Mouse (Mus musculus): ENCODE measurements around the gene Cdcp2. TPM values are rescaled to one million over a fixed set of nuclear protein-coding genes. Genes with fewer than 3 reads are reported as not detected.
A peak's percentile ranks its signal among the peaks of the same experiment; 100 is the strongest.
"Not testable (repeated sequence)": the region's sequence is repeated elsewhere in the genome, so short reads cannot be mapped to it uniquely, and the experiment has no call there.

Gene Cdcp2
- total RNA-seq, 2 experiments from 2014 or later, result not detected

GRCm38 (mm10) chr4:107084343-107084742 is 12.3 kb upstream of the Cdcp2 start:
- intact Hi-C loops (cut with DNase I), result no loop called here
- DNase-seq, result no peak

GRCm38 (mm10) chr4:107084858-107085257 is 11.8 kb upstream of the Cdcp2 start:
- DNase-seq, result no peak
- intact Hi-C loops (cut with DNase I), result no loop called here

- no peak for DNase-seq
Observed at GRCm38 (mm10) chr4:107091696-107092095, 5.0 kb upstream of the Cdcp2 start.

GRCm38 (mm10) chr4:107094484-107095187 is 2.1 kb upstream of the Cdcp2 start:
- intact Hi-C loops (cut with DNase I), result no loop called here
- DNase-seq, result no peak

More at GRCm38 (mm10) chr4:107091696-107092095, 5.0 kb upstream of the Cdcp2 start:
- intact Hi-C loops (cut with DNase I), result no loop called here

- intact Hi-C loops (cut with DNase I), result no loop called here
- no peak for DNase-seq
Observed at GRCm38 (mm10) chr4:107096043-107096442, 648 bp upstream of the Cdcp2 start.

GRCm38 (mm10) chr4:107097871-107098270 is 1.2 kb downstream of the Cdcp2 start:
- DNase-seq, result no peak
- intact Hi-C loops (cut with DNase I), result no loop called here

- intact Hi-C loops (cut with DNase I), result no loop called here
- no peak for DNase-seq
Observed at GRCm38 (mm10) chr4:107098375-107098774, 1.7 kb downstream of the Cdcp2 start.

- DNase-seq, result no peak
- intact Hi-C loops (cut with DNase I), result no loop called here
Observed at GRCm38 (mm10) chr4:107098791-107099525, 2.3 kb downstream of the Cdcp2 start.

GRCm38 (mm10) chr4:107102220-107102619 is 5.5 kb downstream of the Cdcp2 start:
- intact Hi-C loops (cut with DNase I), result no loop called here

GRCm38 (mm10) chr4:107106777-107107176 is 10.1 kb downstream of the Cdcp2 start:
- intact Hi-C loops (cut with DNase I), result no loop called here
- DNase-seq, result no peak

More at GRCm38 (mm10) chr4:107102220-107102619, 5.5 kb downstream of the Cdcp2 start:
- no peak for DNase-seq

- no peak for DNase-seq
- intact Hi-C loops (cut with DNase I), result no loop called here
Observed at GRCm38 (mm10) chr4:107108291-107108731, 11.6 kb downstream of the Cdcp2 start.

GRCm38 (mm10) chr4:107109181-107109580 is 12.5 kb downstream of the Cdcp2 start:
- intact Hi-C loops (cut with DNase I); DNase-seq: not testable (repeated sequence)

- intact Hi-C loops (cut with DNase I), result no loop called here
- DNase-seq, result no peak
Observed at GRCm38 (mm10) chr4:107114278-107114677, 17.6 kb downstream of the Cdcp2 start.

GRCm38 (mm10) chr4:107117741-107118385 is 21.2 kb downstream of the Cdcp2 start:
- no peak for DNase-seq
- intact Hi-C loops (cut with DNase I), result no loop called here

- DNase-seq, result no peak
Observed at GRCm38 (mm10) chr4:107119056-107119455, 22.4 kb downstream of the Cdcp2 start.

GRCm38 (mm10) chr4:107120676-107121075 is 24.0 kb downstream of the Cdcp2 start:
- DNase-seq, result no peak
- intact Hi-C loops (cut with DNase I), result loop anchor here (2.0 kb wide), 1 partner anchor 282 kb away; no protein-coding TSS in a partner anchor

More at GRCm38 (mm10) chr4:107119056-107119455, 22.4 kb downstream of the Cdcp2 start:
- intact Hi-C loops (cut with DNase I), result no loop called here

- peak; percentile 40 to 66 for DNase-seq
- intact Hi-C loops (cut with DNase I), result loop anchor here (2.0 kb wide), 1 partner anchor 283 kb away; no protein-coding TSS in a partner anchor
Observed at GRCm38 (mm10) chr4:107121165-107121943, 24.7 kb downstream of the Cdcp2 start.

- no peak for DNase-seq
- intact Hi-C loops (cut with DNase I), result no loop called here
Observed at GRCm38 (mm10) chr4:107124376-107124775, 27.7 kb downstream of the Cdcp2 start.

- DNase-seq, result no peak
- intact Hi-C loops (cut with DNase I), result no loop called here
Observed at GRCm38 (mm10) chr4:107125101-107125500, 28.4 kb downstream of the Cdcp2 start.

GRCm38 (mm10) chr4:107126389-107126788 is 29.7 kb downstream of the Cdcp2 start:
- DNase-seq, result no peak
- intact Hi-C loops (cut with DNase I), result no loop called here
